Mouse (Mus musculus) yolk sac, embryonic 10.5 days (tissue): ENCODE measurements at regions not wholly inside any gene's neighbourhood (a gene's known extent, or its start where the extent isn't known, plus 50 kb on each side); places are given as distances from the start of the nearest gene placed in this dataset.

ENCODE experiments used
- DNase-seq: peaks from one replicate; pipeline ENCODE4 v3.0.0-alpha.2; 2017; ENCODE audit warnings: low spot score

DNA sequence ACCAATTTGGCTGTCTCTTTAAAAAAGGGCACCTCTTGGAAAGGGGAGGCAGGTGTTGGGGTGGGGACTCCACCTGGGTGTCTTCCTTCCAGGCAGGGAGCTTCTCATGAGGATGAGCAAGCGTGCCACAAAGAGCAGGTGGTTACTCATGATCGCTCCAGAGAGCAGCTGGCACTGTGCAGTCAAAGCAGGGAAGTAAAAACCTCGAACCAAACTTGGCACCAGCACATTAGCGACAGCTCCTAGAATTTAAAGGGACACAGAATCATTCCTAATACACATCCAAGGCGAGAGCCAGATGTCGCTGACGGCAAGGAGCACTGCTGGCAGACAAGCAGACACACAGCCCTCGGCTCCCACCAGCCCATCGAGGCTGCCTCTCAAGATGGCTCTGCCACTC lies 70.4 kb downstream of the Irx5 start:
- no peak for DNase-seq

DNA sequence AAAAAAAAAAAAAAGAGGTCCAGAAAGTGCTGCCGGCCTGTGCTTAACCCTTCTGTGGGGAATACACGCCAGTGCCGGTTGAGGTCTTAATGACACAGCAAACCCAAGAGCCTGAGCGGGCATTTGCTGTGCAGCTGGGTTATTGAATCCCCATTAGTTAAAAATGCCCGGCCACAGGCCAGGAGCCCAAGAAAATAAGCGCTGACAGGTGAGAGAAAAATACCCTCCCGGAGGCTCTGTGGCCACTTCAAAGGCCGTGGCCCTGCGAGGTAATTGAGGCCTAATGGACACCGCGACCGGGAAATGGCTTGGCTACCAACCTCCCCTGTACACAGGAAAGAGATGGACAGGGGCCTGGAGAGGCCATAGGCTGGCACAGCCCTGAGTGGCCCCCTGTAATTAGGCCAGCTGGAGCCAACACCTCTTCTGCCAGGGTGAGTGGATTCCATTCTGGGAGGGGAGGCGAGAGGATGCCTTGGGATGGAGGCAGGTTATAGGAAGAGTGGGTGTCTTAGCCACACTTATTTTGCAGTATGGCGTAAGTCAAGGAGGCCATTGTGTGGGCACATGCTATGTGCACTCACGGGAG lies 79.7 kb downstream of the Irx5 start:
- DNase-seq: no peak

- DNase-seq: no peak
Observed at GRCm38 (mm10) chr8:92438294-92438693, 80.9 kb downstream of the Irx5 start.

- no peak for DNase-seq
Observed at GRCm38 (mm10) chr8:92439713-92440436, 82.5 kb downstream of the Irx5 start.

DNA sequence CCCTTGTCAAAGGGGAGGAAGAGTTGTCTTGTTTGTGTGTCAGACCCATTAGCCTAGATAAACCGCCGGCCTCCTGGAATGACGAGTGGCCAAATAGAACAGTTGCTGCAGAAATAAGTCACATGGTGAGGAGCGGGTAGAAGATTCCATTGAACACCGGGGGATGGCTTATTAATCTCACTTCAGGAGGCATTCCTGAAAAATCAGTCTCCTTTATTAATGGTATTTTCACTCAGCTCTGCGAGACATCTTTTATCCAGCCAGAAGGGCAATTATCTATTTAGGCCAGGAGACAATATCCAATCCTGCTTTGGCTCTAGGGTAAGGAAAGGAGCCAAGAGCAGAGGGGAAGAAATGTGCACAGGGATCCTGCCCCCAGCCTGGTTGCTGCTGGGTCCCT lies 84.7 kb downstream of the Irx5 start:
- no peak for DNase-seq

DNA sequence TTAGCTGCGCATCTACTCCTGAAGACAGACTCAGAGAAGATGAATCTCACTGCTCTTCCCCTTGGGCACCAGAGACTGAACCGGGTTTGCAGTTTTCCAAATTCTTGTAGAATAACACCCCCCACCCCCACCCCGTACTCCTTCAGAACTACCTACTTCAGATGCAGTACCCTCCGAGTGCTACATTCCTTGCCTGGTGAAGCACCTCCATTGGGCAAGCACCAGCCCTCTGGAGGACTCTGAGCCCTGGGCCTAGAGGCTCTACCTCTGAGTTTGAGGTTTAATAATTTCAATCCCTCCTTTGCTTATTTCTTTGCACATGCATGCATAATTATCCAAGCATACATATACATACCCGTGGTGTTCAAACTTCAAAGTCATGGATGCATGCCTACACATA lies 101.9 kb downstream of the Irx5 start:
- no peak for DNase-seq

- DNase-seq: peak; percentile 16
Observed at GRCm38 (mm10) chr8:92460129-92460953, 102.9 kb downstream of the Irx5 start.

- DNase-seq: no peak
Observed at GRCm38 (mm10) chr8:92469141-92470000, 111.9 kb downstream of the Irx5 start.

DNA sequence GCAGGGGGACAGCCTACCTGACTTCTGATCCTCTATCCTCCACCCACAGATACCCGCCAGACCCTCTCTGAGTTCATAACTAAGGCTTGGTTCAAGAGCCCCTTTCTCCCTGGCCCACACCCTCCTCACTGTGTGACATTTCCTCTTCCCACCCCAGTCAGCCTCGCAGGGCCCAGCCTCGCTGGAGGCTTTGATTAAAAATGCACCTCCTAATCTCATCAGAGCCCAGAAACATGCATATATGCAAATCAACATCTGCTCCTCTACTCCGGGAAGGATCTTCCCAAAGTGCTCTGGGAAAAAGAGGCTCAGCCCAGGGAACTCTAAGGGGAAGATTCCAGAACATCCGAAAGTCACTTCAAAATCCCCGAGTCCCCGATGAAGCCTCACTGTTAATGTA lies 114.8 kb downstream of the Irx5 start:
- DNase-seq: no peak

DNA sequence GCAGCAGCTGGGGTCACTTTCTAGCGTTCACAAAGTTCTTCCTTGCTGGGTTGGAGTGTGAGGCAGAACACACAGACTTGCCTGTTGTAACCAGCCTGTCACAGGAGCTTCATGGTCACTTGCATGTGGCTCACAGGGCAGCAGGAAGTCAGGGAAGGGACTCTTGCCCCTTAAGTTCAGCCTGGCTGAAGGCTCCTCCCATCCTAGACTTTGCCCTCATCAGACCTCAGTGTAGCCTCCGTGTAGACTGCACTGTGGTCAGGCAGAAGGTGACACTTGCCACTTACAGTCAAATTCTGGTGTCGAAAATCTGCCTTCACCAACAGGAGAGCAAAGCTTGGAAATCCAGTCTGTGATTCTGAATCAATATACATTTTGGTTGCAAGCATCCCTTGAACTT lies 115.4 kb downstream of the Irx5 start:
- DNase-seq: peak; percentile 49

DNA sequence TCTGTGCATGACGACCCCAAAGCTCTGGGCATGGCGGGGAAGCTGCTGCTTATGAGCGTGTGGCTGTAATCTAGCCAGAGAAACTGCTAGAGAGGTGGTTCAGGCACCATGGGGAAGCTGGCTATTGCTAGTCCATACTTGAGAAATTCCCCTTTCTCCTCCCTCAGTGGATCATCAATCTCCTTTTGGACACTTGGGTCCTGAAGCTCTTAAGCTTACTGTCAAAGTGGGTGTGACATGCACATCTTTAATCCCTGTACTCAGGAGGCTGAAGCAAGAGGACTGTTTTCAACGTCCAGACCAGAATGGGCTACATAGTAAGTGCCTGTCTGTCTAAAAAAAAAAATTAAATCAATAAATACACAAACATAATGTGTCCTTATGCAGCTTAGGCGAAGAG lies 125.0 kb downstream of the Irx5 start:
- no peak for DNase-seq

GRCm38 (mm10) chr8:92483055-92483765 lies 125.8 kb downstream of the Irx5 start:
- no peak for DNase-seq

GRCm38 (mm10) chr8:92488526-92489159 lies 131.2 kb downstream of the Irx5 start:
- DNase-seq: no peak

DNA sequence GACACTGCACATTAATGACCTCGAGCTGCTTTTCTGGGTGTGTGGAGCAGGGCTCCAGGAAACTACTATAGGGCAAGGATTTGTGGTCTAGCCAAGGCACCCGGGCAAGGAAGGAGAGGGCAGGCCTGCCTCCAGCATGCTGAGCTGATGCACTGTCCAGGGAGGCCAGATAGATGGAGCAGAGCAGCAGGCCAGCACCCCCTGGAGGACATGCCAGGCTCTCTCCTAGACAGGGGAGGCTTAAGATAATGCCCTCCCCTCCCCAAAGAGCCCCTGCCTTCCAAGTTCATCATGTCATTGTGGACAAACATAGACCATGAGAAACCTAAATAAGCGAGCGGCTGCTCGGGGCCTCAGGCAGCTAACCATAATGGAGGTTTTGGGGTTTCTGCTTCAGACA lies 134.1 kb downstream of the Irx5 start:
- no peak for DNase-seq

- no peak for DNase-seq
Observed at GRCm38 (mm10) chr8:92493403-92493802, 136.0 kb downstream of the Irx5 start.

DNA sequence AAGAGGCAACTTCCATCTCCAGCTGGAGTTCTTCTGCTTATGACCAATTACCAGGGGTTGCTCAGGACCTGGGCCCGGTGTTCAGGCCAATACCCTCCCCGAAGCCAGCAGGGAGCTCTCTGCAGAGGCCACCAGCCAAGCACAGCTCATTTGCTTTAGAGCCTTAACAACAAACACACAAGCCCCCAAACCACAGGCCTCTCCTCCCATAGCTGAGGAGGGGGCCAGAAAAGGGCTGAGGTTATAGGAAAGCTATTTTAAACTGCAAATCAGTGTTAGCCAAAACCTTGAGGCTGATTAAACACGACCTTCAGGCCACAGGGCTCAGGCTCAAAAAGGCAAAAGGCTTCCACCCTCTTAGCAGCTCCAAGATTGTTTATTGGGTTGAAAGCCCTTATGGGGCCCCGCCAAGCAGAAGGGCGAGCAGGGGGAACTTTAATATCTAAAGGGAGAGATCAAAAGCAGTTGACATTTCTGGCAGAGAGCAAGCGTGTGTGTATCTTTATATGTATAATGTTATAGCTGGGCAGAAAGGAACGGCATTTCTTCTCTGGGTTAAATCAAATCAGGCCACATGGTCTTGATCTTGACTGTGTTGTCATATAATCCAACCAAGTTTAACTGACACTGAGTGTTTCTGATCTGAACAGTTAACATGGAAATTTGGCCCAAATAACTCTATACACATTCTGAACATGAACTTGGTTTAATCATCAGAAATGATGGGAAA lies 148.3 kb downstream of the Irx5 start:
- no peak for DNase-seq

DNA sequence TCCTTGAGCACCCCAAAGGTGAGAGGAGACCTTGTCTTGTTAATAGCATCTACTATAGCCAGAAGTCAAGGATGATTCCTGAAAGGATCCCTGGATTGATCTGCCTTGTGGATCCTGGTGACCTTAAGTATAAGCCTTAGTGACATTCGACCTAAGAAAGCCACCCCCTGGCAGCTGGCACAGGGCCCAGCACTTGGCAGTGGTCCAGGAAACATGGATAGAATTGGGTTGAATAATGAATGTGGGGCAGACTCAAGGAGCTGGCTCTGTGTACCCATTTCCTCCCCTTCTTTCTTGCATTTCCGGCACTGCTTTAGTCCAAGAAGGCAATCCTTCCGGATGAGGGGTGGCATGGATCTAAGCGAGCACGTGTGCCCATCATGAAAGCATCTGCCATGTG lies 149.0 kb downstream of the Irx5 start:
- no peak for DNase-seq

DNA sequence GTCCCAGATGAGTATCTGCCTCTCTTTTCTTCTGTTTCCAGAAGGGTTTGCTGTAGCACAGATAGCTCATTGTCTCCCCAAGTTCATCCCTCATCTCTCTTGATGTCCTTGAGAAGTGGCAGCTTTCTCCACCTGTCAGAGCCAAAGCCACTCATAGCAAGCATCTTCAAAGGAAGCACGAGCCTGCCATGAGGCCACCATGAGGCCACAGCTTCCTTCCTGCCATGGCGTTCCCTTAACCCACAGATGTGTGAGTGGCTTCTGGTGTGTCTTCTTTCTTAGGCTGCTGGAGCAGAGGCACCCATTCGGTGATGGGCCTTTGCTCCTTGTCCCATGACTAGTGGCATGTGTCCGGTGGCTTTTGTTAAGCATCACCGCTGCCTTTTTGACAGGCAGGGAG lies 149.5 kb downstream of the Irx5 start:
- no peak for DNase-seq

- DNase-seq: no peak
Observed at GRCm38 (mm10) chr8:92515385-92515784, 158.0 kb downstream of the Irx5 start.

GRCm38 (mm10) chr8:92518031-92518430 lies 156.1 kb upstream of the Irx6 start:
- DNase-seq: no peak
